13 mouse cellular contexts compared by ENCODE assay signal in the genomic region with DNA sequence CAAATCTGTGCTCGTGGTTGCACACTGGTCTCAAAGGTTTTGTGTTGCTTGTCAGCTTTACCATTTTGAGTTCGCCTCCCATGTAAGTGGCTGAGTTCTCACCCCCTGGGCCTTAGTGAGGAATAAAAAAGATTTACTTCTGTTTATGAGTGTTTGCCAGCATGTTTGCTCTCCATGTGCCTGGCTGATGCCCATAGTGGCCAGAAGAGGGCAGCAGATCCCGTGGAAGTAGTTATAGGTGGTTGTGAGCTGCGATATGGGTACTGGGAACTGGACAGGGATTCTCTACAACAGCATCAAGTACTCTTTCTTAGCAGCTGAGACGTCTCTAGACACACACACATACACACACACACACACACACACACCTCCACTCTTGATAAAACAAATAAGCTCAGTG. TPM values are rescaled to one million over a fixed set of nuclear protein-coding genes. Genes with fewer than 3 reads are reported as not detected.
DNase-seq lines count a peak whose midpoint lies in the region; ATAC-seq and TF ChIP-seq lines count a peak whose summit lies in the region.
"Had no signal": no experiment of that assay in that cellular context is flagged by ENCODE, and none has a peak within 500 bp of the region (broad histone marks: within the 10 kb centered on the region; RNA-seq: fewer than 3 reads in every experiment).

No protein-coding gene starts in this region.

- no peaks in the 10 kb centered on the region for H3K9me3 ChIP-seq in lung, postnatal 0 days (ENCODE audit: low read length)
- peaks cover 3% of the 10 kb centered on the region; the same call in 1 of the 2 replicates for H3K9me3 ChIP-seq in midbrain, embryonic 11.5 days (ENCODE audit: control insufficient read depth, low read length)

- TF ChIP-seq EP300 in lung, postnatal 0 days (IDR thresholded peaks at IDR 0.05), result no peak

- 66% methylated on average over 5 of the region's 5 CpGs for WGBS in lung, postnatal 0 days
- WGBS in midbrain, embryonic 11.5 days, result 69% methylated on average over 5 of the region's 5 CpGs

- no peak overlapping the region for H3K4me2 ChIP-seq in lung, postnatal 0 days (replicated peaks; ENCODE audit: low read depth, low read length)
- no peak overlapping the region for H3K4me2 ChIP-seq in midbrain, embryonic 11.5 days
- H3K4me2 ChIP-seq: hindbrain, embryonic 14.5 days had no signal

- no peak overlapping the region for H3K9ac ChIP-seq in lung, postnatal 0 days (replicated peaks; ENCODE audit: low read depth)
- no peak overlapping the region for H3K9ac ChIP-seq in midbrain, embryonic 11.5 days (ENCODE audit: low read length)
- H3K9ac ChIP-seq: hindbrain, embryonic 14.5 days had no signal

- peak; percentile 51 for TF ChIP-seq CTCF in gastrocnemius, adult 2 months (IDR thresholded peaks at IDR 0.05)
- TF ChIP-seq CTCF in lung, postnatal 0 days (IDR thresholded peaks at IDR 0.05), result peak; percentile 51

- ATAC-seq in lung, postnatal 0 days, result no peak
- ATAC-seq in neutrophil, adult 5-6 weeks (ENCODE audit: extremely low read depth, insufficient number of reproducible peaks, low FRiP score, poor library complexity, severe bottlenecking), result peak; percentile 44; the same call in 1 of the 2 replicates
- no peak for ATAC-seq in midbrain, embryonic 11.5 days (ENCODE audit: low FRiP score)
- ATAC-seq in erythroid progenitor cell, adult 5-6 weeks (replicated peaks; ENCODE audit: low FRiP score, poor library complexity, severe bottlenecking), result no peak

- no peak overlapping the region for H3K4me3 ChIP-seq in gastrocnemius, adult 2 months
- H3K4me3 ChIP-seq in lung, postnatal 0 days (ENCODE audit: low read depth, low read length), result no peak overlapping the region
- no peak overlapping the region for H3K4me3 ChIP-seq in midbrain, embryonic 11.5 days (ENCODE audit: low read depth, low read length)
- H3K4me3 ChIP-seq: myocyte had no signal

- no peak overlapping the region for H3K27ac ChIP-seq in gastrocnemius, adult 2 months
- no peak overlapping the region for H3K27ac ChIP-seq in lung, postnatal 0 days (ENCODE audit: low read length)
- H3K27ac ChIP-seq in midbrain, embryonic 11.5 days (ENCODE audit: low read depth, low read length), result no peak overlapping the region
- H3K27ac ChIP-seq: hindbrain, embryonic 14.5 days had no signal

- DNase-seq in gastrocnemius, adult 2 months, result no peak
- DNase-seq in gastrocnemius, adult 8-10 months (ENCODE audit: low spot score in 2 of 2), result no peak
- no peak for DNase-seq in lung, postnatal 0 days (ENCODE audit: low spot score)
- no peak for DNase-seq in lung, postnatal 36 days
- DNase-seq in NIH3T3 (ENCODE audit: low read depth), result peak; percentile 34
- no peak for DNase-seq in midbrain, embryonic 11.5 days (ENCODE audit: low spot score, missing footprints)
- DNase-seq: adrenal gland, adult 8-10 months; cerebellum, postnatal 10 days had no signal

- no peaks in the 10 kb centered on the region for H3K4me1 ChIP-seq in lung, postnatal 0 days (ENCODE audit: insufficient read depth, low read depth, low read length)
- peaks cover 13% of the 10 kb centered on the region for H3K4me1 ChIP-seq in midbrain, embryonic 11.5 days (ENCODE audit: control insufficient read depth, insufficient read depth, low read length)

- H3K36me3 ChIP-seq in lung, postnatal 0 days (ENCODE audit: insufficient read depth, low read length), result no peaks in the 10 kb centered on the region
- no peaks in the 10 kb centered on the region for H3K36me3 ChIP-seq in midbrain, embryonic 11.5 days (ENCODE audit: control insufficient read depth, insufficient read depth, low read length)

- intact Hi-C loops in gastrocnemius, adult 2 months (cut with DNase I), result loop anchor here (5.0 kb wide), 2 partner anchors 75 to 170 kb away; no protein-coding TSS in a partner anchor

- H3K27me3 ChIP-seq in lung, postnatal 0 days (replicated peaks; ENCODE audit: insufficient read depth, low read length), result no peaks in the 10 kb centered on the region
- H3K27me3 ChIP-seq in midbrain, embryonic 11.5 days (ENCODE audit: control insufficient read depth, insufficient read depth, low read length), result no peaks in the 10 kb centered on the region

RNA-seq across cellular contexts. Expression of a gene that starts 26.8 kb away (rescaled TPM):
- total RNA-seq in gastrocnemius, adult 2 months (2021), result 10 to 100 TPM; 17.4 to 25.5 TPM
- 10 to 100 TPM; 12.5 to 20.2 (median 18.9) TPM for total RNA-seq in gastrocnemius, adult 8-10 months (2022)
- 66.8 and 66.9 TPM in 2 replicates for polyA plus RNA-seq in lung, postnatal 0 days (2015; fragmentation: Nextera tagmentation; extraction: Ambion mirVana)
- total RNA-seq in neutrophil, adult 5-6 weeks (2017), result 707 and 737 TPM in 2 replicates
- polyA plus RNA-seq in midbrain, embryonic 11.5 days (2014; fragmentation: Nextera tagmentation; extraction: Ambion mirVana), result 69.7 and 74.4 TPM in 2 replicates
- total RNA-seq in erythroid progenitor cell, adult 5-6 weeks (2015; ENCODE audit: low replicate concordance), result 80.5 and 81.8 TPM in 2 replicates
- total RNA-seq in erythroid progenitor cell, adult 5-6 weeks (2017; ENCODE audit: low replicate concordance), result 71.2 and 81.2 TPM in 2 replicates

RNA-seq across cellular contexts. Expression of a gene that starts 48.4 kb away (rescaled TPM):
- under 1 TPM in 1 of 2 experiments, not detected in 1; 0.10 TPM for total RNA-seq in gastrocnemius, adult 2 months (2021)
- total RNA-seq in gastrocnemius, adult 8-10 months (2022), result not detected
- polyA plus RNA-seq in lung, postnatal 0 days (2015; fragmentation: Nextera tagmentation; extraction: Ambion mirVana), result 0.38 and 1.2 TPM in 2 replicates
- 0.58 and 0.86 TPM in 2 replicates for total RNA-seq in neutrophil, adult 5-6 weeks (2017)
- 22.8 and 27.2 TPM in 2 replicates for polyA plus RNA-seq in midbrain, embryonic 11.5 days (2014; fragmentation: Nextera tagmentation; extraction: Ambion mirVana)
- not detected in 2 replicates for total RNA-seq in erythroid progenitor cell, adult 5-6 weeks (2015; ENCODE audit: low replicate concordance)
- total RNA-seq in erythroid progenitor cell, adult 5-6 weeks (2017; ENCODE audit: low replicate concordance), result not detected in 2 replicates
- total RNA-seq: heart, adult 8-10 months had no signal
